Mouse (Mus musculus) lung, postnatal 14 days (tissue): Measurements from ENCODE around the gene Thra.

Experiments
- DNase-seq: peaks from one replicate; pipeline ENCODE4 v3.0.0; 2021

Thra gene

GRCm38 (mm10) chr11:98808417-98808816, 68.0 kb downstream of the Thra start:
- no peak for DNase-seq

- DNase-seq: peak; percentile 99
Measured at GRCm38 (mm10) chr11:98809457-98810290, 69.2 kb downstream of the Thra start.

GRCm38 (mm10) chr11:98810686-98811085, 70.2 kb downstream of the Thra start:
- no peak for DNase-seq

GRCm38 (mm10) chr11:98816706-98817239, 76.3 kb downstream of the Thra start:
- DNase-seq: no peak
